Mouse (Mus musculus): ENCODE data around the gene Zcrb1. TPM values are rescaled to one million over a fixed set of nuclear protein-coding genes. Genes with fewer than 3 reads are reported as not detected.

Zcrb1 gene
- polyA plus RNA-seq (2015; fragmentation: Nextera tagmentation; extraction: Ambion mirVana), result 131 and 136 TPM in 2 replicates

DNA sequence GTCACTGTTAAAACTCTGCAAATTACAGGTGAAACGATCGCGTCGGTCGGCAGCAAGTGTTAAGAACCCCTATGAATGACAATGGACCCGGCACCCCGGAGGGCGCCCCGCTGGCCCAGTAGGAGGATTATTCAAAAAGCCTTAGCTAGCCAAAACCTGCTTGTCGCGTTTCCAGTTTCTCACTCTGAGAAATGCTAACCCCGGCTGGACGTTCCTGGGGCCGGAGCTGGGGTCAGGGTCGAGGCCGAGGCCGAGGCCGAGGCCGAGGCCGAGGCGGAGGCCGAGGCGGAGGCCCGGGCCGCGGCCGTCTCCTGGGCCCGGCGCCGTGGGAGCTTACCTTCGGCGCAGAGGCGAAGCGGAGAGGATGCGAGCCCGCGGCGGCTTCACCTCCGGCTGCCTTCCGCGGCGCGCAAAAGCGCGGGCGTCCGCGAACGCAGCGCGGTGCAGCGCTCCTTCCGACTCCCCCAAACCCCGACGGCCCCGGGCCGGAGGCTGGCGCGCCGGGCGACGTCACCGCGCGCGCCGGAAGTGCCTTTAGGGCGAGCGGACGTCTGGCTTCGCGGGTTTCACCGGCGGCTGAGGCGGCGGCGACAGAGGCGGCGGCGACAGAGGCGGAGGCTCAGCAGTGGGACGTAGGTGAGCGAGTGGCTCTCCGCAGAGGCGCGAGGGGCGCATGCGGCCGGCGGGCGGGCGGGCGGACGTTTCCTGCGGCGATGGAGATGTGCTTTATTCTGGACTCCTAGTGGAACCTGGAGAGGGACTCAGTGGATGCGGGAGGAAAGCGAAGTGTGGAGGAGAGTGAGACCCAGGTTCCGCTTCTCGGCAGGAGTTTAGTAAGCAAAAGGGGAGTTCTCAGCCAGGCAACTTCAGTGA is at the start of gene Zcrb1, which contains the start of gene Pphln1:
Gene Zcrb1 (minus strand): TSS at position 509 of the 873 bp plus-strand sequence.
Gene Pphln1 (plus strand): TSS at position 525 of the 873 bp plus-strand sequence.
- no peaks in the 10 kb centered on the region for H3K9me3 ChIP-seq (replicated peaks; ENCODE audit: low read length)
- H3K36me3 ChIP-seq (ENCODE audit: insufficient read depth, low read length), result 0 out of 2 replicates have a peak, but pooled peaks cover 5% of the 10 kb centered on the region
- peaks cover 5% of the 10 kb centered on the region; the same call in 1 of the 2 replicates for H3K4me1 ChIP-seq (replicated peaks; ENCODE audit: insufficient read depth, low read length)
- peak; percentile 90 for DNase-seq (ENCODE audit: low spot score)
- no peak for TF ChIP-seq CTCF (IDR thresholded peaks at IDR 0.05; ENCODE audit: low read depth)
- peak within 1 kb of the TSS; percentile 98 for H3K4me3 ChIP-seq (replicated peaks; ENCODE audit: low read depth, low read length)
- H3K27me3 ChIP-seq (ENCODE audit: insufficient read depth, low read length), result no peaks in the 10 kb centered on the region
- peak within 1 kb of the TSS; percentile 86 for H3K27ac ChIP-seq
- H3K9ac ChIP-seq (ENCODE audit: low read depth, low read length), result peak within 1 kb of the TSS; percentile 98
- peak within 1 kb of the TSS; percentile 72 for H3K4me2 ChIP-seq (ENCODE audit: low read length)
- under 1% methylated on average over 98 of the region's 100 CpGs for WGBS
- peak; percentile 92 for ATAC-seq (replicated peaks; ENCODE audit: low FRiP score, low read depth)

DNA sequence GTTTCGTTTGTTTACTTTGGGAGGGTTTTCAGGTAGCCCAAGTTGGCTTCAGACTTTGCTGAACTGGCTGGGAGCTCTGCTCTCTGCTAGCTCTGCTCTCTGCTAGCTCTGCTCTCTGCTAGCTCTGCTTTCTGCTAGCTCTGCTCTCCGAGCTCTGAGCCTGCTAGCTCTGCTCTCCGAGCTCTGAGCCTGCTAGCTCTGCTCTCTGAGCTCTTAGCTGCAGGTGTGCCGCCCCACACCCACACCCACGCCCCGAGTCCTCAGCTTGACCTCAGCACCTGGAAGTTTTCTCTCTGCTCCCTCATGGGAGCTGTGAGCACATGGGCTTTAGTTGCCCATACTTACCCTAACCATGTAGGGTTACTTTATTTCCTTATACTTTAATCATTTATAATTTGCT is 45.5 kb upstream of the Zcrb1 start:
- ATAC-seq (replicated peaks; ENCODE audit: low FRiP score, low read depth) (no peak), DNase-seq (ENCODE audit: low spot score) (no peak)
- H3K4me3 ChIP-seq (replicated peaks; ENCODE audit: low read depth, low read length), result no peak overlapping the region
- H3K4me1 ChIP-seq (replicated peaks; ENCODE audit: insufficient read depth, low read length), result no peaks in the 10 kb centered on the region; the same call in 1 of the 2 replicates
- H3K27me3 ChIP-seq (ENCODE audit: insufficient read depth, low read length), result no peaks in the 10 kb centered on the region
- no peak overlapping the region for H3K4me2 ChIP-seq (ENCODE audit: low read length)
- no peak overlapping the region for H3K27ac ChIP-seq
- H3K9me3 ChIP-seq (replicated peaks; ENCODE audit: low read length), result no peaks in the 10 kb centered on the region
- H3K36me3 ChIP-seq (ENCODE audit: insufficient read depth, low read length), result peaks cover 27% of the 10 kb centered on the region; the same call in 1 of the 2 replicates
- 92% methylated on average over 6 of the region's 6 CpGs for WGBS
- TF ChIP-seq CTCF (IDR thresholded peaks at IDR 0.05; ENCODE audit: low read depth), result no peak
- H3K9ac ChIP-seq (ENCODE audit: low read depth, low read length), result no peak overlapping the region

DNA sequence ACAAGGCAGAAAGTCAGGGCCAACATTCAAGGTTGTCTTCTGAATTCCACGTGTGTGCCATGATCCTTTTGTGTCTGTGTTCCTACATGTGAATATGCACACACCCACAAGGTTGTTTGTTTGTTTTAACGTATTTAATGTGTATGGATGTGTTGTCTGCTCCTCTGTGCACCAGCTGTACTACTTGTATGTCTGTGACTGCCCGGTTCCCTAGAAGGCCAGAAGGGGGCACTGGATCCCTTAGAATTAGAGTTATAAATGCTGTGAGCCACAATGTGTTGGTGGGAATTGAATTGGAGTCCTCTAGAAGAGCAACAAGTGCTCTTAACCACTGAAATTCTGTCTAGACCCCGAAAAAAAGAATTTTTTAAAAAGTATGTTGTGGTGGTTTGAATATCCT is 44.1 kb upstream of the Zcrb1 start:
- Histone ChIP-seq H3K4me2 (ENCODE audit: low read length) (no peak overlapping the region), H3K9ac (ENCODE audit: low read depth, low read length) (no peak overlapping the region), H3K4me3 (replicated peaks; ENCODE audit: low read depth, low read length) (no peak overlapping the region), H3K9me3 (replicated peaks; ENCODE audit: low read length) (no peaks in the 10 kb centered on the region), H3K27me3 (ENCODE audit: insufficient read depth, low read length) (no peaks in the 10 kb centered on the region), H3K36me3 (ENCODE audit: insufficient read depth, low read length) (peaks cover 32% of the 10 kb centered on the region; the same call in 1 of the 2 replicates), H3K4me1 (replicated peaks; ENCODE audit: insufficient read depth, low read length) (no peaks in the 10 kb centered on the region), H3K27ac (no peak overlapping the region)
- DNase-seq (ENCODE audit: low spot score) (no peak), ATAC-seq (replicated peaks; ENCODE audit: low FRiP score, low read depth) (no peak)
- WGBS, result 96% methylated on average over 4 of the region's 4 CpGs
- peak; percentile 37; the same call in 1 of the 2 replicates for TF ChIP-seq CTCF (IDR thresholded peaks at IDR 0.05; ENCODE audit: low read depth)

DNA sequence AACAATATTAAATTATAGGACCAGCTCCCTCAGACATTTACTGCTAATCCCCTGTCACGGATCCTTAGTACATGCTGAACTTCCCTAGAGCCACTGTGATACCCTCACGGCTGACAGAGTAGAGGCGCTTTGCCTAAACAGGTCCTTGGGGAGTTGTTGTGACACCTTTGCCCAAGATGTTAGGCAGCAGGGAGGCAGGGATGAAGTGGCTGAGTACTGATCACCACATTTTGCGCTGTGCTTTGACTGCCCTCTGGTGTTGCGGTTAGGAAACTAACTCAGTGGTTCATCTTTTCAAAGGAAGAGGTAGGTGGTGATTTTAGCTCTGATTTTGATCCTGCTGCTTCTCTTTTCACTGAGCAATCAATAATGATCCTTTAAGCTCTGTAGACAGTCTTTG is 40.5 kb upstream of the Zcrb1 start:
- DNase-seq (ENCODE audit: low spot score) (peak; percentile 85), ATAC-seq (replicated peaks; ENCODE audit: low FRiP score, low read depth) (no peak)
- no peaks in the 10 kb centered on the region for H3K27me3 ChIP-seq (ENCODE audit: insufficient read depth, low read length)
- H3K9me3 ChIP-seq (replicated peaks; ENCODE audit: low read length), result no peaks in the 10 kb centered on the region
- peaks cover 23% of the 10 kb centered on the region; the same call in 1 of the 2 replicates for H3K36me3 ChIP-seq (ENCODE audit: insufficient read depth, low read length)
- TF ChIP-seq CTCF (IDR thresholded peaks at IDR 0.05; ENCODE audit: low read depth), result peak; percentile 95
- no peak overlapping the region for H3K27ac ChIP-seq
- 0 out of 2 replicates have a peak, but pooled peaks cover 6% of the 10 kb centered on the region for H3K4me1 ChIP-seq (replicated peaks; ENCODE audit: insufficient read depth, low read length)
- 29% methylated on average over 5 of the region's 5 CpGs for WGBS
- H3K4me3 ChIP-seq (replicated peaks; ENCODE audit: low read depth, low read length), result no peak overlapping the region
- H3K9ac ChIP-seq (ENCODE audit: low read depth, low read length), result no peak overlapping the region
- no peak overlapping the region for H3K4me2 ChIP-seq (ENCODE audit: low read length)

DNA sequence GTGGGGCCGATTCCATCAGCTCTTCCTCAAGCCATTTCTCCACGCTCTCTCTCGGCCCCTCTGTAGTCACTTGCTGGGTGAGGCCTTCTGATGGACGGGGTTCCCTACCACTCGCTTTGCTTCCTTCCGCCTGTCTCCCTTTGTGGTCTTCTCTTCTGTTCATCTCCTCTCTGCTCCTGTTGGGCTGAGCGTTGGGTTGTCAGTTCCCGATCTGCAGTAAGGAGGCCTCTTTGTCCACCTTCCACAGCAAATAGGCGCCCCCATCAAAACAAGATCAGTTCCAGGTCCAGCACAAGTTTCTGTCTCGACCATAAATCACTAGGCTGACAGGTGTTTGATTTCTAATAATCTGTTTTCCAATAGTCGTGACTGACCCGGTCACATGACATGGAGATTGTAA is 37.9 kb upstream of the Zcrb1 start:
- no peak for DNase-seq (ENCODE audit: low spot score)
- 87% methylated on average over 12 of the region's 12 CpGs for WGBS
- ATAC-seq (replicated peaks; ENCODE audit: low FRiP score, low read depth), result no peak
- Histone ChIP-seq H3K4me2 (ENCODE audit: low read length) (no peak overlapping the region), H3K9me3 (replicated peaks; ENCODE audit: low read length) (no peaks in the 10 kb centered on the region), H3K4me1 (replicated peaks; ENCODE audit: insufficient read depth, low read length) (0 out of 2 replicates have a peak, but pooled peaks cover 6% of the 10 kb centered on the region), H3K4me3 (replicated peaks; ENCODE audit: low read depth, low read length) (no peak overlapping the region), H3K36me3 (ENCODE audit: insufficient read depth, low read length) (0 out of 2 replicates have a peak, but pooled peaks cover 5% of the 10 kb centered on the region), H3K9ac (ENCODE audit: low read depth, low read length) (no peak overlapping the region), H3K27ac (no peak overlapping the region), H3K27me3 (ENCODE audit: insufficient read depth, low read length) (no peaks in the 10 kb centered on the region)
- TF ChIP-seq CTCF (IDR thresholded peaks at IDR 0.05; ENCODE audit: low read depth), result no peak

DNA sequence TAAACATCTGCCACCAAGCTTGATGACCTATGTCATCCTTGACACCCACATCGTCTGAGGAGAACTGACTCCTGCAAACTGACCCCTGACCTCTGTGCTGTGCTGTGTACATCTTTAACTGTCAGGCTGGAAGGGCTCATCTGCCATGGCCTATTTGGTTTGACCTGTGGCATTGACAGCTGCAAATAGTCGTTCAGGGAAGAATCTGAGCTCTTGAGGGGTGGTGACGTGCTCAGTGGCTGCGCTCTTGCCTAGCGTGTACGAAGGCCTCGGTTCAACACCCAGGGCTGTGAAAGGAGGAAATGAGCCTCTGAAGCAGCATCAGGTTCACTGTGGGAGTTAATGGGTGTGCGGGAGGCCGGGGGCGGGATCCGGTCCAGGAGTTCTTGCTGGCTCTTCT is 35.7 kb upstream of the Zcrb1 start:
- 0 out of 2 replicates have a peak overlapping the region, but pooled peaks have one; percentile 6 for H3K27ac ChIP-seq

More for the DNA sequence above, 35.7 kb upstream of the Zcrb1 start:
- no peaks in the 10 kb centered on the region for H3K9me3 ChIP-seq (replicated peaks; ENCODE audit: low read length)
- WGBS, result 20% methylated on average over 11 of the region's 11 CpGs
- H3K9ac ChIP-seq (ENCODE audit: low read depth, low read length), result no peak overlapping the region
- no peak overlapping the region for H3K4me3 ChIP-seq (replicated peaks; ENCODE audit: low read depth, low read length)
- TF ChIP-seq CTCF (IDR thresholded peaks at IDR 0.05; ENCODE audit: low read depth), result no peak
- DNase-seq (ENCODE audit: low spot score), result peak; percentile 93
- 0 out of 2 replicates have a peak, but pooled peaks cover 6% of the 10 kb centered on the region for H3K4me1 ChIP-seq (replicated peaks; ENCODE audit: insufficient read depth, low read length)
- no peaks in the 10 kb centered on the region for H3K27me3 ChIP-seq (ENCODE audit: insufficient read depth, low read length)
- ATAC-seq (replicated peaks; ENCODE audit: low FRiP score, low read depth), result peak; percentile 91
- 0 out of 2 replicates have a peak, but pooled peaks cover 5% of the 10 kb centered on the region for H3K36me3 ChIP-seq (ENCODE audit: insufficient read depth, low read length)
- H3K4me2 ChIP-seq (ENCODE audit: low read length), result no peak overlapping the region

Data from kidney, postnatal 0 days (tissue).